Mouse (Mus musculus): Measurements from ENCODE around the gene Plcb3.

Plcb3 gene

GRCm38 (mm10) chr19:6975537-6976521, at the start of gene Plcb3:
Gene Plcb3 (minus strand): TSS chr19:6976470.
- CTCF ChIA-PET = interaction anchor here (1.1 kb wide), 1 partner anchor 24 kb away, joined by 3 read pairs; no protein-coding TSS in a partner anchor

GRCm38 (mm10) chr19:7020224-7020641, 44.0 kb upstream of the Plcb3 start:
- CTCF ChIA-PET = interaction anchor here (0.5 to 0.6 kb wide), 2 partner anchors 24 to 1619 kb away, joined by 3 read pairs; partner anchors contain the start of genes Nudt22 and Trpt1

DNA sequence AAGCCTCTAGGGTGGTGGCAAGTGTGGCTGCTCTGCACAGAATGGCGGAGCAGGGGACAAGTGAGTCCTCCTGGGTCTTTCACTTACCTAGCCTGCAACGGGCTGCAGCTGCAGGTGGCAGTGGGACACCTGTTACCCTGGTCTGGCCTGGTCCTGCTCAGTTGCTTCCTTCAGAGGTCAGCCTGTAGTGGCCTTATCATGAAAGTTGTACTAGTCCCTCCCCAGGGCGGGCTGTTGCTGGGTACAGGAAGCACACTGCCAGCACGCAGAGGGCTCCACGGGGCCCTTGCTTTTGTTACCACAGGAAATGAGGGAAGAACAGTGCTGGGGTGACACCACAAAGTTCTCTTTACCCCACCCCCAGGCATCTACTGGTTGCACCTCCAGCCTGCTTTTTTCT, 42.9 kb upstream of the Plcb3 start, which contains the start of gene Fermt3:
Fermt3 (minus strand) TSS at position 279 of the 400 bp plus-strand sequence.
- CTCF ChIA-PET = interaction anchor here (0.5 kb wide), 1 partner anchor 101 kb away, joined by 3 read pairs; no protein-coding TSS in a partner anchor

DNA sequence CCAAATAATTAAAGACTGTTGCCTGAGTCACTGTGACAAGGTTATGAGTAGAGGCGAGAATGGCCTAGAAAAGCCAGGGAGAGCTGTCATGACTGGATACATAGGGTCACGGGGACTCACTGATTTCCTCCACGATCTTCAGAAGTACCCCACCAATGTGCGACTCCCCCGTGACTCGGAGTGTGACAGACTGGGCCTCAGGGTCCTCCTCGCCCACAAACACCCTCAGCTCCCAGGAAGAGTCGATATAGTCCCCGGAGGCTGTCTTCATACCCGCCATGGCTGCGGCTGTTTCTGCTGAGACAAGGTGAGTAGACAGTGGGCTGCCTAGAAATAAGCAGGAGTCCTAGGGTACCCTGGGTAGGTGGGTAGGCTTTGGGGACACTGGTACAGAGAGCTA, 42.3 kb upstream of the Plcb3 start:
- CTCF ChIA-PET = interaction anchor here (0.5 to 0.7 kb wide), 2 partner anchors 48 to 101 kb away, joined by 3 read pairs; no protein-coding TSS in a partner anchor

- CTCF ChIA-PET = interaction anchor here (0.7 to 0.8 kb wide), 2 partner anchors 38 to 47 kb away, joined by 3 read pairs; no protein-coding TSS in a partner anchor
Measured at GRCm38 (mm10) chr19:7017541-7018457, 41.5 kb upstream of the Plcb3 start.

DNA sequence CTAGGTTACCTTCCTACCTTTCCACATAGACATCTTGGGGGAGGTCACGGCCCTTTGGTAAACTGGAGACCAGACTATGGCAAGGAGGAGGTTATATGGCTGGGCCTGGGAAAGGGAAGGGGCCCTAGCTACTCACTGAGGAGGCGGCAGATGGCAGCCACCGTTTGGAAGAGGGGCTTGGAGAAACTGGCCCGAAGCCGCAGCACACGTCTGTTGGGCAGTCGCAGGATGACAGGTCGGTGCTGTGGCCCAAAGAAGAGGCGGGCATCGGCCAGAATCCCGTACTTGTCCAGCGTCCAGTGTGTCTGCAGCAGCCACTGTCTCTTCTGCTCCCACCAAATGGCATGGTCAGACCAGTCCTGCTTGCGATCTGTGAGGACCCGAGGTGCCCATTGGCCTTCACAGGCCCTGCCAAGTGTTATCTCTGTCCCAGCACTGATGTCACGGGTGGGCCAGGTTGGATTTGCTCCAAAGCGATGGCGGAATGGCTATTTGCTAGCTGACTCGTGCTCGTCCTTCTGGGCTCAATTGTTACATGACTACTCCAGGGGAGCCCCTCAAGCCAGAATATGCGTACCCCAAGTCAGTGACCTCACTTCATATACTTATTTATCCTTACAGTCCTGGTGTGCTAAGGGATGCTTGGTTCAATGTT, 38.3 kb upstream of the Plcb3 start:
- CTCF ChIA-PET = no interaction called here

- CTCF ChIA-PET = no interaction called here
Measured at GRCm38 (mm10) chr19:7013984-7014383, 37.7 kb upstream of the Plcb3 start.

- CTCF ChIA-PET = no interaction called here
Measured at GRCm38 (mm10) chr19:7012426-7012825, 36.2 kb upstream of the Plcb3 start.

GRCm38 (mm10) chr19:7006892-7007593, 30.8 kb upstream of the Plcb3 start:
- CTCF ChIA-PET = interaction anchor here (0.5 to 1.2 kb wide), 2 partner anchors 33 to 78 kb away, joined by 4 to 5 read pairs; partner anchors contain the start of gene Stip1

DNA sequence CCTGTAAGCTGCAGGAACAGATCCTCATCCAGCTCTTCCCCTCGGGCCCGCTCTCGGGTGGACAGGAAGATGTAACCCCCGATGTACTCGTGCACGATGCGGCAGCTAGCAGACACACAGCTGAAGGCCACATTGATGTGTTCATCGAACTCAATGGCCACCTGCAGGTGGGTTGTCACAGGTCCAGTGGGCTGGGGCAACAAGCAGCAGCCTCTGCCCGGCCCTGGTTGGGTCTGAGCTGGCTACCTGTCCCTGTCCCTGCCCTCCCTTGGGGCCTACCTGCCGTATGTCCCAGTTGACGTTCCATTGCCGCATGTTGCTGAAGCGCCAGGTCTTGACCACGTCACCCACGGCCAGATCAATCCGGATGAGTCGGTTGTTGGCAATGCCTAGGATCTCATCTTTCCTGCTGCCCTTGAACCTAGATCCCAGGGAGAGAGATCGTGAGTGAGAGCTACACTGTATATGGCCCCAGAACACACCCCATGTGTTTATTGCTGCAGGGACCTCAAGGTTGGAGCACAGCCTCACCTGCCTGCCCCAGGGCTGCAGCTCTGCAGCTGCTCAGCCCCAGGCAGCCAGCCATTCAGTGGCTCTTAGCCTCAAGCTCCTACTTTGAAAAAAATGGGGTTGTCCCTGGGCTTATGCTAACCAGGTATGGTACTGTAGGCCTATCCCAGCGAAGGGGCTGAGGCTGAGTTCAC, 23.2 kb upstream of the Plcb3 start:
- CTCF ChIA-PET = no interaction called here

DNA sequence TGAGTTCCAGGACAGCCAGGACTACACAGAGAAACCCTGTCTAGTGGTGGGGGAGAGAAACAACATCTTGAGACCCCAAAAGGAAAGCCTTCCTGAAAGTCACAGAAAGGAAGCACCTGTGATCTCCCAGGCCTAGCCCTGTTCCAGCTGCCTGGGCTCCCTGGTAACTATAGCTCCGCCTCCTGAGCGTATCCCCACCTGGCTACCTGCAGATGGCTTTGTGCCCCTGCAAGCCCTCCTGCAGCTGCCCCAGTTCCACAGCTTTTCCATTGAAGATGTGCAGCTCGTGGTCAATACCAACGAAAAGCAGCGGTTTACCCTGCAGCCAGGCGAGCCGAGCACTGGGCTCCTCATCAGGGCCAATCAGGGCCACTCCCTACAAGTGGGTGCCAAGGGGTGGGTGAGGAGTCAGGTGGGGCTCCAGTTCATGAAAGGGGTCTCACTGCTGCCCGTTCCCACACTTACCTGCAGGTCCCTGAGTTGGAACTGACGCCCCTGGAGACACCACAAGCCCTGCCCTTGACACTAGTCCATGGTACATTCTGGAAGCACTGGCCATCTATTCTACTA, 21.5 kb upstream of the Plcb3 start:
- CTCF ChIA-PET = interaction anchor here (0.5 to 0.6 kb wide), 2 partner anchors 9 to 947 kb away, joined by 4 to 6 read pairs; no protein-coding TSS in a partner anchor

- CTCF ChIA-PET = interaction anchor here (0.5 kb wide), 2 partner anchors 25 to 127 kb away, joined by 3 to 12 read pairs; no protein-coding TSS in a partner anchor
Measured at GRCm38 (mm10) chr19:6996006-6996405, 19.7 kb upstream of the Plcb3 start, which contains the start of the genes Nudt22 and Trpt1. Gene Nudt22 (minus strand): TSS chr19:6996117. Gene Trpt1 (plus strand): TSS chr19:6996131.

- CTCF ChIA-PET = interaction anchor here (0.5 kb wide), 2 partner anchors 25 to 126 kb away, joined by 3 to 12 read pairs; no protein-coding TSS in a partner anchor
Measured at GRCm38 (mm10) chr19:6995255-6995991, 19.2 kb upstream of the Plcb3 start.

DNA sequence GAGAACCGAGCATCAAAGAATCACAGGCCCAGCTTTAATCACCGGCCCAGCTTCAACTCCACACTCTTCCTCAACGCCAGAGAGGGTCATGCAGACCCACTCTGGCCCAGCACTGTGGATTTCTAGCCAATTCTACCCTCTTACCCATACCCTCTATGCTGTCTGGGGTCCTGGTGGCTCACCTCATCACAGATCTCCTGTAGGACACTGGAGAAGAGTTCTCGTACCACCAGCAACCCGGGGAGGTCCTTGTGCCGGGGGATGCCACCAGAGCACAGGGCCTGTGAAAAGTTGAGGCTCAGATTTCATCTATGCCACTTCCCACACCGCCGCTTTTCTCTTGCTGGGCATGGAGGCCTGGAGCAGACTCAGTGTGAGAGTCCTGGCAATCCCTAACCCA, 18.2 kb upstream of the Plcb3 start:
- CTCF ChIA-PET = interaction anchor here (1.0 kb wide), 1 partner anchor 9 kb away, joined by 4 read pairs; no protein-coding TSS in a partner anchor

DNA sequence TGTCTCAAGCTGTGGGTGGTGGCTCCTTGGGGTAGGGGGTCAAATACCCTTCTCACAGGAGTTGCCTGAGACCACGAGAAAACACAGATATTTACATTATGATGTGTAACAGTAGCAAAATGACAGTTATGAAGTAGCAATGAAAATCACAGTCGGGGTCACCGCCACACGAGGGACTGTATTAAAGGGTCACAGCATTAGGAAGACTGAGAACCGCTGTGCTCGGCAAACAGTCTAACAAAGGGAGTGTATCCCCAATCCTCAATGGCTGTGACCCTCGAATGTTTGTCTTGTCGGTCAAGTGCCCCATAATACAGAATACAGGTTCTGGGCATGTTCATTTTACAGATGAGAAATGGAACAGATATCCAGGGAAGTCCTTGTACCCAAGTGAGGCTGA, 17.7 kb upstream of the Plcb3 start:
- CTCF ChIA-PET = interaction anchor here (1.0 kb wide), 1 partner anchor 9 kb away, joined by 4 read pairs; no protein-coding TSS in a partner anchor

DNA sequence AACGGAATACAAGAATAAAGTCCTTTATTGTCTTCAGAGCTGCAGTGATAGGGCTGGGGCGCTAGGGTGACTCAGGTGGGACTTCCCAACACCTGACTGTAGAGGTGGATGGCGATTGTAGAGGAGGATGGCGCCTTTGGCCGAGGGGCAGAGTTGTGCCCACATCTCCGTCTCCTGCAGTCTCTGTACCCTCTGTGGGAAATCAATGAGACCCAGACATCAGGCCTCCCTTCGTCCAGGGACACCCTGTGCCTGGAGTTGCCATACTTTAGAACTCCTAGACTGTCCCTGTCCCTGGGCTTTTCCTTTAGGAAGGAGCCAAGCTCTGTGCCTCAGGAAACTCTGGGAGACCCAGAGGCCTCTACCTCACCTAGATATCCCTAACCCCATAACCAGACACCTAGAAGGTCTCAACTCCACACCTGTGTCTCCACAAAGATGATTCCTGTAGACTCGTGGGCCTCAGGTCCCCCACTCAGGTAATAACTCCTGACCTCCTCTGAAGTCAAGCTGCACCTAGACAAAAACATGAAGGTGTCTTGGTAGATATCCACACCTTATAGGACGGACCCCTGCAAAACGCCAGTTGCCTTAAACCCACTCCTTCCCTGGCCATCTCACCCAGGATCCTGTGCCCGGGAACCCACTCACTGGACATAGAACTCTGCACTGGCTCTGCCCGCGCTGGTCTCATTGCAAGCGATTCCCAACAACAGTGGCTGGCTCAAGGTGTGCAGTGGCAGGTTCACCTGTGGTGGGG, 16.9 kb upstream of the Plcb3 start:
- CTCF ChIA-PET = no interaction called here

All from spleen, embryonic (tissue).